Mouse (Mus musculus): Measurements from ENCODE around the gene Slf2.

DNA sequence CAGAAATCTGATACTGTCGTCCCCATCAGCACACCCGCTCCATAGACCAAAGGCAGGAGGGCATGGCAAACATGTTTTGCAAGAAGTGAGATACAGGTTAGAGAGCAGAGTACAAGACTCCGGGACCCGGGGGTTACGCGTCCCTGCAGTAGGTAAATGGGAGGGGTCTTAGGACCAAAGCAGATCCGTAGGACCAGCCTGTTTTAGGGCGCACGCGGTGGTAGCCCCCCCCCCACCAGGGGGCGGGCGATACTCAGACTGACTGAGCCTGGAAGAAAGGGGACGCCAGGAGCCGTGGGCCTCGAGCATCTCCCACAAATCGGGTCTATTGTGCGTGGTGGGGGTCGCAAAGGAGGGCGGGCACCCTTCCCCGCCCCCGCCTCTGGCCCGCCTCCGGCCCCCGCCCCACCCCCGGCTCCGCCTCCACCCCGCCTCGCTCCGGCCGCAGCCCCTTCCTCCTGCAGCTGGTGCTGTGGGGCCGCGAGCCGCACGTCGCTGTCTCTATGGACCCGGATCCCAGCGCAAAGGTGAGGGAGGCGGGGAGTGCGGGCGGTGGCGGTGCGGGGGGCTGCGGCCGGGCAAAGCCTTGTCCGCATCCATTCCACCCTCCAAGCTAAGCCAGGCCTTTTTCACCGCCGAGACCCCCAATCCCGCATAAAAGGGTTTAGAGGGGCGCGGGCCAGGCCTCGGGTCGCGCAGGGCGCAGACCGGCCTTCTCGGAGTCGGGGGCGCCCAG, 58.0 kb downstream of the Slf2 start, which contains the start of gene Sema4g:
- TF ChIP-seq CTCF (IDR thresholded peaks at IDR 0.05; ENCODE audit: low read depth, low read length) (0 out of 2 replicates have a peak, but pooled peaks have one; percentile 10), GATA1 (IDR thresholded peaks at IDR 0.05; ENCODE audit: borderline replicate concordance, low read length) (no peak), TAL1 (conservative IDR thresholded peaks at IDR 0.05; ENCODE audit: low read depth, low read length) (no peak), GATA2 (IDR thresholded peaks at IDR 0.05; ENCODE audit: borderline replicate concordance, low read depth, low read length) (no peak)
